8 mouse cellular contexts compared by ENCODE assay signal in genomic region chr3:100998904-100999340, GRCm38 (mm10). TPM values are rescaled to one million over a fixed set of nuclear protein-coding genes. Genes with fewer than 3 reads are reported as not detected.
DNase-seq lines count a peak whose midpoint lies in the region; ATAC-seq and TF ChIP-seq lines count a peak whose summit lies in the region.

No protein-coding gene starts in this region.

- TF ChIP-seq POLR2A in cortical plate, adult 2 months (IDR thresholded peaks at IDR 0.05; ENCODE audit: extremely low read depth, insufficient read depth, low read length): no peak

- TF ChIP-seq CTCF in cortical plate, adult 2 months (IDR thresholded peaks at IDR 0.05; ENCODE audit: extremely low read depth, insufficient read depth, low read length): peak; percentile 71
- TF ChIP-seq CTCF in intestine, postnatal 0 days (IDR thresholded peaks at IDR 0.05; ENCODE audit: low read depth): peak; percentile 94

- peak overlapping the region; percentile 35; the same call in 1 of the 2 replicates for H3K4me2 ChIP-seq in intestine, postnatal 0 days (replicated peaks; ENCODE audit: low read depth)
- H3K4me2 ChIP-seq in limb, embryonic 11.5 days (ENCODE audit: low read depth, severe bottlenecking): no peak overlapping the region
- no peak overlapping the region for H3K4me2 ChIP-seq in midbrain, embryonic 14.5 days (ENCODE audit: low read length)

- H3K27ac ChIP-seq in cortical plate, adult 2 months (ENCODE audit: insufficient read depth, low read length): no peak overlapping the region
- H3K27ac ChIP-seq in intestine, postnatal 0 days (ENCODE audit: low read depth, low read length): no peak overlapping the region
- H3K27ac ChIP-seq in limb, embryonic 11.5 days (replicated peaks; ENCODE audit: low read depth, low read length): no peak overlapping the region
- no peak overlapping the region for H3K27ac ChIP-seq in midbrain, embryonic 14.5 days (replicated peaks; ENCODE audit: low read depth, low read length)

- 15% methylated on average over 6 of the region's 6 CpGs for WGBS in intestine, postnatal 0 days
- 14% methylated on average over 6 of the region's 6 CpGs for WGBS in limb, embryonic 11.5 days
- WGBS in midbrain, embryonic 14.5 days: 20% methylated on average over 6 of the region's 6 CpGs

- H3K4me3 ChIP-seq in cortical plate, adult 2 months (ENCODE audit: insufficient read depth, low read length): no peak overlapping the region
- no peak overlapping the region for H3K4me3 ChIP-seq in intestine, postnatal 0 days (ENCODE audit: low read depth, low read length)
- no peak overlapping the region for H3K4me3 ChIP-seq in limb, embryonic 11.5 days (ENCODE audit: low read depth, low read length)
- H3K4me3 ChIP-seq in midbrain, embryonic 14.5 days (replicated peaks; ENCODE audit: low read depth, low read length): no peak overlapping the region

- no peaks in the 10 kb centered on the region for H3K27me3 ChIP-seq in intestine, postnatal 0 days (replicated peaks; ENCODE audit: control insufficient read depth, insufficient read depth, low read length)
- no peaks in the 10 kb centered on the region for H3K27me3 ChIP-seq in limb, embryonic 11.5 days (ENCODE audit: control insufficient read depth, insufficient read depth, low read length)
- H3K27me3 ChIP-seq in midbrain, embryonic 14.5 days (ENCODE audit: control insufficient read depth, insufficient read depth, low read length): no peaks in the 10 kb centered on the region

- H3K36me3 ChIP-seq in intestine, postnatal 0 days (ENCODE audit: control insufficient read depth, insufficient read depth): no peaks in the 10 kb centered on the region
- H3K36me3 ChIP-seq in limb, embryonic 11.5 days (ENCODE audit: control insufficient read depth, insufficient read depth, low read length): no peaks in the 10 kb centered on the region
- H3K36me3 ChIP-seq in midbrain, embryonic 14.5 days (ENCODE audit: control insufficient read depth, insufficient read depth, low read length): no peaks in the 10 kb centered on the region

- H3K9me3 ChIP-seq in intestine, postnatal 0 days (ENCODE audit: control insufficient read depth): no peaks in the 10 kb centered on the region
- H3K9me3 ChIP-seq in limb, embryonic 11.5 days (ENCODE audit: control insufficient read depth, low read length): no peaks in the 10 kb centered on the region
- no peaks in the 10 kb centered on the region for H3K9me3 ChIP-seq in midbrain, embryonic 14.5 days (ENCODE audit: control insufficient read depth, low read length)

- ATAC-seq in intestine, postnatal 0 days: no peak
- ATAC-seq in limb, embryonic 11.5 days (ENCODE audit: insufficient number of reproducible peaks, low FRiP score, low TSS enrichment, low read depth): no peak
- ATAC-seq in midbrain, embryonic 14.5 days (ENCODE audit: low FRiP score, low TSS enrichment): peak; percentile 34; the same call in 1 of the 2 replicates

- H3K9ac ChIP-seq in intestine, postnatal 0 days (ENCODE audit: low read depth, low read length): no peak overlapping the region
- no peak overlapping the region for H3K9ac ChIP-seq in limb, embryonic 11.5 days (ENCODE audit: low read length)
- H3K9ac ChIP-seq in midbrain, embryonic 14.5 days (replicated peaks; ENCODE audit: low read length): no peak overlapping the region

- H3K4me1 ChIP-seq in cortical plate, adult 2 months (ENCODE audit: control insufficient read depth, insufficient read depth, low read length): no peaks in the 10 kb centered on the region
- no peaks in the 10 kb centered on the region for H3K4me1 ChIP-seq in intestine, postnatal 0 days (replicated peaks; ENCODE audit: control insufficient read depth, insufficient read depth, low read length)
- no peaks in the 10 kb centered on the region for H3K4me1 ChIP-seq in limb, embryonic 11.5 days (ENCODE audit: control insufficient read depth, insufficient read depth, low read length)
- H3K4me1 ChIP-seq in midbrain, embryonic 14.5 days (ENCODE audit: control insufficient read depth, insufficient read depth, low read length): no peaks in the 10 kb centered on the region; the same call in 1 of the 2 replicates

- DNase-seq in urinary bladder, adult 18-20 months (ENCODE audit: low spot score in 2 of 2): peak; percentile 47 to 53
- DNase-seq in urinary bladder, postnatal 10 days (ENCODE audit: low spot score): no peak
- peak; percentile 69 for DNase-seq in gastrocnemius, postnatal 14 days
- DNase-seq in limb, embryonic 11.5 days (ENCODE audit: low spot score): peak; percentile 83
- DNase-seq in midbrain, embryonic 14.5 days: peak; percentile 85
- DNase-seq in spleen, postnatal 36 days (ENCODE audit: low spot score in 2 of 2): peak; percentile 67 to 71

- intact Hi-C loops in gastrocnemius, postnatal 14 days (cut with DNase I; ENCODE audit: low total_unique reads): no loop called here

RNA-seq across cellular contexts. Expression of gene Ttf2, which starts 29.5 kb away (rescaled TPM):
- polyA plus RNA-seq in cortical plate, adult 2 months (2012; rRNA removed): 1.1 and 1.2 TPM in 2 replicates
- total RNA-seq in gastrocnemius, postnatal 14 days (2021): 1 to 10 TPM; 4.5 to 4.8 TPM
- polyA plus RNA-seq in intestine, postnatal 0 days (2015; fragmentation: Nextera tagmentation; extraction: Ambion mirVana): 2.7 and 3.4 TPM in 2 replicates
- 27.2 and 29.2 TPM in 2 replicates for polyA plus RNA-seq in limb, embryonic 11.5 days (2014; fragmentation: Nextera tagmentation; extraction: Ambion mirVana)
- 3.4 and 6.6 TPM in 2 replicates for polyA plus RNA-seq in midbrain, embryonic 14.5 days (2014; fragmentation: Nextera tagmentation; extraction: Ambion mirVana)

RNA-seq across cellular contexts. Expression of gene Cd101, which starts 30.4 kb away (rescaled TPM):
- polyA plus RNA-seq in cortical plate, adult 2 months (2012; rRNA removed): 0.13 and 0.17 TPM in 2 replicates
- total RNA-seq in gastrocnemius, postnatal 14 days (2021): under 1 TPM; 0.39 to 0.55 TPM
- polyA plus RNA-seq in intestine, postnatal 0 days (2015; fragmentation: Nextera tagmentation; extraction: Ambion mirVana): 1.0 and 1.1 TPM in 2 replicates
- polyA plus RNA-seq in limb, embryonic 11.5 days (2014; fragmentation: Nextera tagmentation; extraction: Ambion mirVana): 0.05 TPM in 1 of 2 replicates, not detected in the other
- not detected in 2 replicates for polyA plus RNA-seq in midbrain, embryonic 14.5 days (2014; fragmentation: Nextera tagmentation; extraction: Ambion mirVana)
